Mouse (Mus musculus) gastrocnemius, postnatal 25 days (tissue): ENCODE measurements around the gene Mcoln1. TPM values are rescaled to one million over a fixed set of nuclear protein-coding genes. Genes with fewer than 3 reads are reported as not detected.

Experiments used
- DNase-seq: peaks from one replicate; pipeline ENCODE4 v3.0.0; 2022
- long read RNA-seq, 2 experiments: library from polyadenylated mRNA; stranded (forward); transcript quantifications; one replicate each; pipeline ENCODE4 v2.0.0; 2021
- total RNA-seq, 2 experiments: library from RNA; stranded (reverse); gene quantifications; 1 replicate in 1 of 2; 2 replicates in 1 of 2; pipeline ENCODE4 v1.2.3; 2021

Gene Mcoln1
- 10 to 100 TPM; 18.6 to 20.4 TPM for total RNA-seq
- long read RNA-seq, experiment 1, transcript Mcoln1-201 (14 exons, 2,065 nt): major isoform, 8 of 9 reads
- long read RNA-seq, experiment 1, partial matches to known transcripts: 0 of 9 reads
- long read RNA-seq, experiment 1, other reads (novel, unspliced or antisense): 1 of 9 reads
- long read RNA-seq, experiment 2, transcript Mcoln1-201 (14 exons, 2,065 nt): major isoform, 5 of 9 reads
- long read RNA-seq, experiment 2, partial matches to known transcripts: 1 of 9 reads
- long read RNA-seq, experiment 2, other reads (novel, unspliced or antisense): 2 of 9 reads

GRCm38 (mm10) chr8:3500235-3501090 is at the start of gene Mcoln1:
Gene Mcoln1 (plus strand): TSS chr8:3500457.
- DNase-seq: peak; percentile 97

GRCm38 (mm10) chr8:3450670-3451069 is 49.6 kb upstream of the Mcoln1 start:
- DNase-seq: no peak

GRCm38 (mm10) chr8:3451992-3452391 is 48.3 kb upstream of the Mcoln1 start:
- DNase-seq: no peak

GRCm38 (mm10) chr8:3463248-3463647 is 37.0 kb upstream of the Mcoln1 start:
- no peak for DNase-seq

GRCm38 (mm10) chr8:3464309-3464708 is 35.9 kb upstream of the Mcoln1 start:
- no peak for DNase-seq

- DNase-seq: peak; percentile 94
Observed at GRCm38 (mm10) chr8:3467006-3467885, 33.0 kb upstream of the Mcoln1 start, which contains the start of gene Pex11g. Gene Pex11g (minus strand): TSS chr8:3467680.

- no peak for DNase-seq
Observed at GRCm38 (mm10) chr8:3467886-3468545, 32.2 kb upstream of the Mcoln1 start.

- DNase-seq: no peak
Observed at GRCm38 (mm10) chr8:3468838-3469237, 31.4 kb upstream of the Mcoln1 start.

- no peak for DNase-seq
Observed at GRCm38 (mm10) chr8:3470562-3470961, 29.7 kb upstream of the Mcoln1 start, which contains the start of gene Tex45. Gene Tex45 (plus strand): TSS chr8:3470862.

GRCm38 (mm10) chr8:3475715-3476429 is 24.4 kb upstream of the Mcoln1 start:
- no peak for DNase-seq

- no peak for DNase-seq
Observed at GRCm38 (mm10) chr8:3480221-3480785, 20.0 kb upstream of the Mcoln1 start.

GRCm38 (mm10) chr8:3481605-3482004 is 18.7 kb upstream of the Mcoln1 start:
- DNase-seq: no peak

- DNase-seq: no peak
Observed at GRCm38 (mm10) chr8:3482240-3482740, 18.0 kb upstream of the Mcoln1 start.

GRCm38 (mm10) chr8:3483546-3483945 is 16.7 kb upstream of the Mcoln1 start:
- no peak for DNase-seq

GRCm38 (mm10) chr8:3485192-3485591 is 15.1 kb upstream of the Mcoln1 start:
- no peak for DNase-seq

GRCm38 (mm10) chr8:3492901-3493844 is 7.1 kb upstream of the Mcoln1 start, which contains the start of gene Zfp358:
Gene Zfp358 (plus strand): TSS chr8:3493138.
- DNase-seq: peak; percentile 80

GRCm38 (mm10) chr8:3493845-3494208 is 6.4 kb upstream of the Mcoln1 start:
- no peak for DNase-seq

GRCm38 (mm10) chr8:3495578-3496427 is 4.5 kb upstream of the Mcoln1 start:
- no peak for DNase-seq
